Mouse (Mus musculus): Measurements from ENCODE around the gene Pip4k2c. TPM values are rescaled to one million over a fixed set of nuclear protein-coding genes. Genes with fewer than 3 reads are reported as not detected.

Gene Pip4k2c
- polyA plus RNA-seq, 1 experiment from 2014 or later, result 29.8 TPM

GRCm38 (mm10) chr10:127226318-127226895, 15.0 kb upstream of the Pip4k2c start:
- Histone ChIP-seq H3K36me3 (no peaks in the 10 kb centered on the region), H3K9ac (no peak overlapping the region), H3K27me3 (peaks cover 7% of the 10 kb centered on the region; the same call in 1 of the 2 replicates), H3K27ac (no peak overlapping the region), H3K9me3 (no peaks in the 10 kb centered on the region), H3K4me1 (peaks cover 5% of the 10 kb centered on the region; the same call in 1 of the 2 replicates), H3K4me3 (no peak overlapping the region), H3K4me2 (no peak overlapping the region)
- ATAC-seq (ENCODE audit: insufficient number of reproducible peaks, low FRiP score, low TSS enrichment, low read depth), result no peak
- WGBS, result 69% methylated on average over 8 of the region's 8 CpGs

GRCm38 (mm10) chr10:127225732-127226131, 14.3 kb upstream of the Pip4k2c start:
- Histone ChIP-seq H3K4me3 (no peak overlapping the region), H3K4me1 (peaks cover 5% of the 10 kb centered on the region; the same call in 1 of the 2 replicates), H3K9me3 (no peaks in the 10 kb centered on the region), H3K27me3 (peaks cover 7% of the 10 kb centered on the region; the same call in 1 of the 2 replicates), H3K4me2 (no peak overlapping the region), H3K27ac (no peak overlapping the region), H3K9ac (no peak overlapping the region), H3K36me3 (no peaks in the 10 kb centered on the region)
- 21% methylated on average over 10 of the region's 10 CpGs for WGBS
- ATAC-seq (ENCODE audit: insufficient number of reproducible peaks, low FRiP score, low TSS enrichment, low read depth), result no peak

GRCm38 (mm10) chr10:127225213-127225612, 13.8 kb upstream of the Pip4k2c start:
- Histone ChIP-seq H3K4me2 (no peak overlapping the region), H3K36me3 (no peaks in the 10 kb centered on the region), H3K9me3 (no peaks in the 10 kb centered on the region), H3K27me3 (peaks cover 7% of the 10 kb centered on the region; the same call in 1 of the 2 replicates), H3K4me1 (peaks cover 5% of the 10 kb centered on the region; the same call in 1 of the 2 replicates), H3K9ac (no peak overlapping the region), H3K4me3 (no peak overlapping the region), H3K27ac (no peak overlapping the region)
- ATAC-seq (ENCODE audit: insufficient number of reproducible peaks, low FRiP score, low TSS enrichment, low read depth), result no peak
- 48% methylated on average over 6 of the region's 6 CpGs for WGBS

GRCm38 (mm10) chr10:127218339-127218738, 7.0 kb upstream of the Pip4k2c start:
- H3K27me3 ChIP-seq, result no peaks in the 10 kb centered on the region
- H3K36me3 ChIP-seq, result no peaks in the 10 kb centered on the region
- no peak overlapping the region for H3K4me2 ChIP-seq
- no peaks in the 10 kb centered on the region for H3K4me1 ChIP-seq
- no peak overlapping the region for H3K9ac ChIP-seq
- H3K9me3 ChIP-seq, result no peaks in the 10 kb centered on the region
- H3K4me3 ChIP-seq, result no peak overlapping the region
- WGBS, result 84% methylated on average over 2 of the region's 2 CpGs
- ATAC-seq (ENCODE audit: insufficient number of reproducible peaks, low FRiP score, low TSS enrichment, low read depth), result no peak
- no peak overlapping the region for H3K27ac ChIP-seq

- H3K4me3 ChIP-seq, result no peak overlapping the region
- H3K9me3 ChIP-seq, result no peaks in the 10 kb centered on the region
Measured at GRCm38 (mm10) chr10:127217177-127217576, 5.8 kb upstream of the Pip4k2c start.

GRCm38 (mm10) chr10:127216456-127216855, 5.1 kb upstream of the Pip4k2c start:
- no peak for ATAC-seq (ENCODE audit: insufficient number of reproducible peaks, low FRiP score, low TSS enrichment, low read depth)
- Histone ChIP-seq H3K9me3 (no peaks in the 10 kb centered on the region), H3K4me3 (no peak overlapping the region), H3K4me1 (no peaks in the 10 kb centered on the region), H3K36me3 (no peaks in the 10 kb centered on the region), H3K27me3 (no peaks in the 10 kb centered on the region), H3K27ac (no peak overlapping the region), H3K9ac (no peak overlapping the region), H3K4me2 (no peak overlapping the region)
- WGBS, result 95% methylated on average over 11 of the region's 11 CpGs

More at GRCm38 (mm10) chr10:127217177-127217576, 5.8 kb upstream of the Pip4k2c start:
- Histone ChIP-seq H3K4me1 (no peaks in the 10 kb centered on the region), H3K4me2 (no peak overlapping the region), H3K27me3 (no peaks in the 10 kb centered on the region), H3K27ac (no peak overlapping the region), H3K36me3 (no peaks in the 10 kb centered on the region), H3K9ac (no peak overlapping the region)
- no peak for ATAC-seq (ENCODE audit: insufficient number of reproducible peaks, low FRiP score, low TSS enrichment, low read depth)

GRCm38 (mm10) chr10:127214422-127214803, 3.0 kb upstream of the Pip4k2c start:
- Histone ChIP-seq H3K4me3 (no peak overlapping the region), H3K27me3 (no peaks in the 10 kb centered on the region), H3K4me1 (peaks cover 8% of the 10 kb centered on the region), H3K4me2 (no peak overlapping the region), H3K9me3 (no peaks in the 10 kb centered on the region), H3K36me3 (no peaks in the 10 kb centered on the region), H3K27ac (no peak overlapping the region), H3K9ac (no peak overlapping the region)
- WGBS, result 57% methylated on average over 1 of the region's 1 CpGs
- ATAC-seq (ENCODE audit: insufficient number of reproducible peaks, low FRiP score, low TSS enrichment, low read depth), result no peak

- Histone ChIP-seq H3K4me1 (peaks cover 8% of the 10 kb centered on the region), H3K27ac (no peak overlapping the region), H3K36me3 (0 out of 2 replicates have a peak, but pooled peaks cover under 1% of the 10 kb centered on the region), H3K4me3 (no peak overlapping the region), H3K27me3 (no peaks in the 10 kb centered on the region), H3K9ac (no peak overlapping the region), H3K9me3 (no peaks in the 10 kb centered on the region), H3K4me2 (no peak overlapping the region)
- ATAC-seq (ENCODE audit: insufficient number of reproducible peaks, low FRiP score, low TSS enrichment, low read depth), result no peak
- 76% methylated on average over 13 of the region's 13 CpGs for WGBS
Measured at GRCm38 (mm10) chr10:127213704-127214421, 2.5 kb upstream of the Pip4k2c start.

GRCm38 (mm10) chr10:127213272-127213671, 1.9 kb upstream of the Pip4k2c start:
- no peak overlapping the region for H3K27ac ChIP-seq

GRCm38 (mm10) chr10:127210961-127211405, 402 bp downstream of the Pip4k2c start:
- 1% methylated on average over 25 of the region's 25 CpGs for WGBS
- peak overlapping the region; percentile 90 for H3K4me2 ChIP-seq
- peak; percentile 31 for ATAC-seq (ENCODE audit: insufficient number of reproducible peaks, low FRiP score, low TSS enrichment, low read depth)
- no peaks in the 10 kb centered on the region for H3K9me3 ChIP-seq
- peak overlapping the region; percentile 78 for H3K9ac ChIP-seq
- peaks cover 8% of the 10 kb centered on the region for H3K4me1 ChIP-seq
- H3K27ac ChIP-seq, result peak overlapping the region; percentile 57
- H3K36me3 ChIP-seq, result peaks cover 24% of the 10 kb centered on the region
- H3K4me3 ChIP-seq, result peak overlapping the region; percentile 88
- H3K27me3 ChIP-seq, result no peaks in the 10 kb centered on the region

More at GRCm38 (mm10) chr10:127213272-127213671, 1.9 kb upstream of the Pip4k2c start:
- Histone ChIP-seq H3K9ac (no peak overlapping the region), H3K4me3 (no peak overlapping the region), H3K36me3 (peaks cover 7% of the 10 kb centered on the region; the same call in 1 of the 2 replicates), H3K9me3 (no peaks in the 10 kb centered on the region), H3K27me3 (no peaks in the 10 kb centered on the region), H3K4me2 (no peak overlapping the region), H3K4me1 (peaks cover 8% of the 10 kb centered on the region)
- 85% methylated on average over 8 of the region's 8 CpGs for WGBS
- no peak for ATAC-seq (ENCODE audit: insufficient number of reproducible peaks, low FRiP score, low TSS enrichment, low read depth)

- no peak for ATAC-seq (ENCODE audit: insufficient number of reproducible peaks, low FRiP score, low TSS enrichment, low read depth)
- H3K9me3 ChIP-seq, result no peaks in the 10 kb centered on the region
- peaks cover 8% of the 10 kb centered on the region for H3K4me1 ChIP-seq
- 88% methylated on average over 13 of the region's 13 CpGs for WGBS
- no peak overlapping the region for H3K9ac ChIP-seq
- H3K27me3 ChIP-seq, result no peaks in the 10 kb centered on the region
- H3K36me3 ChIP-seq, result peaks cover 33% of the 10 kb centered on the region
- no peak overlapping the region for H3K27ac ChIP-seq
- peak overlapping the region; percentile 88 for H3K4me3 ChIP-seq
- H3K4me2 ChIP-seq, result no peak overlapping the region
Measured at GRCm38 (mm10) chr10:127209928-127210570, 1.3 kb downstream of the Pip4k2c start.

GRCm38 (mm10) chr10:127208921-127209320, 2.5 kb downstream of the Pip4k2c start:
- Histone ChIP-seq H3K27me3 (no peaks in the 10 kb centered on the region), H3K4me2 (no peak overlapping the region), H3K9ac (no peak overlapping the region), H3K36me3 (peaks cover 44% of the 10 kb centered on the region), H3K4me3 (no peak overlapping the region), H3K27ac (no peak overlapping the region), H3K9me3 (no peaks in the 10 kb centered on the region), H3K4me1 (peaks cover 8% of the 10 kb centered on the region)
- 89% methylated on average over 4 of the region's 4 CpGs for whole genome bisulfite sequencing
- no peak for ATAC-seq (ENCODE audit: insufficient number of reproducible peaks, low FRiP score, low TSS enrichment, low read depth)
